Mouse (Mus musculus) thymus, postnatal 10 days (tissue): ENCODE measurements around the gene Sema3g.
A peak's percentile ranks its signal among the peaks of the same experiment; 100 is the strongest.

ENCODE experiments used
- DNase-seq, 2 experiments: peaks; one replicate each; pipeline ENCODE4 v3.0.0; 2021; ENCODE audit warnings: low spot score in 2 of 2

The Sema3g gene

DNA sequence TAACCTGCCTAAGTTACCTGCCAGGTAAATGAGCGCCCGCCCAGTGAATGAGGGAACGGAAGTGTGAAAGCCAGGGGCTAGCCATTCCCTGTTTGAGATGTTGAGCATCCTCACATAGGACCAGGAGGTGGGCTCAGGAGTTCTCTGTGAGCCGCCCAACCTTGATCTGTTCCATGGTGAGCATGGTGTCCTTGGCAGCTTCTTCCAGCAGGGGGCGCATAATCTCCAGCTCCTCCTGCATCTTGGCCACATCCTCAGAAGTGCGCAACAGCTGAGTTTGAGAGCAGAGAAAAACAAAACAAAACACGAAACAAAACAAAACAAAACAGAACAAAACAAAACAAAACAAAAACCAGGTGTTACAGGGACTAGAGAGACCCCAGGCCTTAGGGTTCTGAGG, 54.5 kb downstream of the Sema3g start:
- peak; percentile 42 to 85 for DNase-seq
